8 mouse cellular contexts compared by ENCODE assay signal in the genomic region with DNA sequence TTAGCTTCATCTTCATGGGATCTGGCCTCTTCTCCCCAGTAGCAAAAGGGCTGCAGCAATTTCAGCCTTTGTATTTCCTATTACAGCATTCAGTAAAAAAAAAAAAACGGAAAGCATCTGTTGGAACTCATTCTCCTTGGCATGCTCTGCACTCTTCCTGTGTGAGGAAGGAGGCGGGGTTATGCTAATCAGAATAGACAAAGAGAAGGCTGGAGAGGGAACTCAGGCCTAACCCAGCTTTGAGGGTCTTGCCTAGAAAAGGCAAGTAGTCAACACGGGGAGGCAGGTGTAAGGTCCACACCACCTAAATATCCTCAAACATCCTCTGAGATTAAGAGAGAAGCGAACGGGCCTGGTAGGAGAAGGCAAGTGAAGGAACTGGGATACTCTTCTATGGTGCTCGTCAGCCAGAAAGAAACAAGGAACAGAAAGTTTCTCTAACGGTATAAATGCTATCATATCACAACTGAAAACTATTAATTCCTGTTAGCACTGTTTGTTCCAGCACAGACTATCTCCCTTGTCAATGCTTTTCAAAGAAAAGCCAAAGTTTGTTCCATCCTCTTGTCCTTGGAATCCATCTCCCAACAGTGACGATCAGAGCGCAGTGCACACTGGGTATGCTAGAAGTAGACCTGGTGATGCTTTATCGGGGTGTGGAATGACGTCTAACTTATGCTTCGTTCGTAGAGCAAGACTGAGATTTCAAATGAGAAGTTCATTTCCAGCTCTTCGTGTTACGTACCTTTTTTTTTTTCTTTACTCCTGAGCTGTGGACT.
A peak's percentile ranks its signal among the peaks of the same experiment; 100 is the strongest.
DNase-seq lines count a peak whose midpoint lies in the region; ATAC-seq and TF ChIP-seq lines count a peak whose summit lies in the region.

No protein-coding gene starts in this region.

- H3K27ac ChIP-seq in hindbrain, embryonic 10.5 days, result no peak overlapping the region
- H3K27ac ChIP-seq in hindbrain, embryonic 13.5 days, result no peak overlapping the region
- H3K27ac ChIP-seq in bone marrow macrophage, adult 2 months (ENCODE audit: insufficient read depth, low read depth, low read length), result peak overlapping the region; percentile 59
- H3K27ac ChIP-seq in heart, embryonic 15.5 days, result peak overlapping the region; percentile 58

- no peaks in the 10 kb centered on the region for H3K27me3 ChIP-seq in hindbrain, embryonic 10.5 days (ENCODE audit: insufficient read depth, poor library complexity, severe bottlenecking)
- H3K27me3 ChIP-seq in hindbrain, embryonic 13.5 days, result no peaks in the 10 kb centered on the region
- H3K27me3 ChIP-seq in heart, embryonic 15.5 days, result no peaks in the 10 kb centered on the region

- TF ChIP-seq POLR2A in bone marrow macrophage, adult 2 months (IDR thresholded peaks at IDR 0.05; ENCODE audit: borderline replicate concordance, low read depth, low read length), result no peak

- H3K4me1 ChIP-seq in hindbrain, embryonic 10.5 days (replicated peaks), result no peaks in the 10 kb centered on the region; the same call in 1 of the 2 replicates
- H3K4me1 ChIP-seq in hindbrain, embryonic 13.5 days (replicated peaks), result 0 out of 2 replicates have a peak, but pooled peaks cover 3% of the 10 kb centered on the region
- peaks cover 11% of the 10 kb centered on the region for H3K4me1 ChIP-seq in bone marrow macrophage, adult 2 months (ENCODE audit: control insufficient read depth, insufficient read depth, low read length)
- peaks cover 5% of the 10 kb centered on the region; the same call in 1 of the 2 replicates for H3K4me1 ChIP-seq in heart, embryonic 15.5 days (replicated peaks)

- no peak overlapping the region for H3K4me2 ChIP-seq in hindbrain, embryonic 13.5 days
- no peak overlapping the region for H3K4me2 ChIP-seq in heart, embryonic 15.5 days

- H3K36me3 ChIP-seq in hindbrain, embryonic 10.5 days, result no peaks in the 10 kb centered on the region
- H3K36me3 ChIP-seq in hindbrain, embryonic 13.5 days, result no peaks in the 10 kb centered on the region
- no peaks in the 10 kb centered on the region for H3K36me3 ChIP-seq in heart, embryonic 15.5 days

- no peak for ATAC-seq in hindbrain, embryonic 13.5 days (ENCODE audit: low FRiP score)
- peak; percentile 70 for ATAC-seq in heart, embryonic 15.5 days (replicated peaks; ENCODE audit: insufficient number of reproducible peaks, insufficient read depth, low FRiP score, low read depth)

- DNase-seq in hindbrain, embryonic 10.5 days (ENCODE audit: low spot score), result peak; percentile 6
- DNase-seq in kidney, postnatal 25 days, result peak; percentile 24 to 56
- peak; percentile 24 for DNase-seq in thymus, postnatal 0 days (ENCODE audit: low spot score)
- DNase-seq in cerebellum, postnatal 14 days, result no peak
- DNase-seq in frontal cortex, adult 2 months (ENCODE audit: extremely low spot score in 1 of 2, low spot score in 1 of 2), result no peak

- H3K4me3 ChIP-seq in hindbrain, embryonic 10.5 days, result no peak overlapping the region
- H3K4me3 ChIP-seq in hindbrain, embryonic 13.5 days, result no peak overlapping the region
- H3K4me3 ChIP-seq in bone marrow macrophage, adult 2 months (ENCODE audit: insufficient read depth, low read length), result no peak overlapping the region
- no peak overlapping the region for H3K4me3 ChIP-seq in heart, embryonic 15.5 days

- no peak overlapping the region for H3K9ac ChIP-seq in hindbrain, embryonic 13.5 days
- no peak overlapping the region for H3K9ac ChIP-seq in heart, embryonic 15.5 days

- 87% methylated on average over 15 of the region's 15 CpGs for WGBS in hindbrain, embryonic 10.5 days
- WGBS in hindbrain, embryonic 13.5 days, result 83% methylated on average over 15 of the region's 15 CpGs
- 72% methylated on average over 15 of the region's 15 CpGs for WGBS in heart, embryonic 15.5 days

- H3K9me3 ChIP-seq in hindbrain, embryonic 10.5 days, result no peaks in the 10 kb centered on the region
- H3K9me3 ChIP-seq in hindbrain, embryonic 13.5 days, result no peaks in the 10 kb centered on the region
- H3K9me3 ChIP-seq in heart, embryonic 15.5 days (replicated peaks), result no peaks in the 10 kb centered on the region

- no peak for TF ChIP-seq CTCF in bone marrow macrophage, adult 2 months (IDR thresholded peaks at IDR 0.05; ENCODE audit: low read depth, low read length)

Comparison
In these comparisons a context has a peak if more than half of its experiments do, and no peak if none do; other contexts are left out.
1. DNase-seq: peak in hindbrain, embryonic 10.5 days (single experiment), kidney, postnatal 25 days (2 of 2) and thymus, postnatal 0 days (single experiment); none in cerebellum, postnatal 14 days (0 of 2) and frontal cortex, adult 2 months (0 of 2).
2. H3K27ac ChIP-seq: peak in bone marrow macrophage, adult 2 months (single experiment) and heart, embryonic 15.5 days (single experiment); none in hindbrain, embryonic 10.5 days (single experiment) and hindbrain, embryonic 13.5 days (single experiment).